Mouse (Mus musculus): ENCODE results near the gene Wscd2. TPM values are rescaled to one million over a fixed set of nuclear protein-coding genes. Genes with fewer than 3 reads are reported as not detected.

Wscd2 gene
- polyA plus RNA-seq, 1 experiment from 2014 or later = 4.5 TPM

DNA sequence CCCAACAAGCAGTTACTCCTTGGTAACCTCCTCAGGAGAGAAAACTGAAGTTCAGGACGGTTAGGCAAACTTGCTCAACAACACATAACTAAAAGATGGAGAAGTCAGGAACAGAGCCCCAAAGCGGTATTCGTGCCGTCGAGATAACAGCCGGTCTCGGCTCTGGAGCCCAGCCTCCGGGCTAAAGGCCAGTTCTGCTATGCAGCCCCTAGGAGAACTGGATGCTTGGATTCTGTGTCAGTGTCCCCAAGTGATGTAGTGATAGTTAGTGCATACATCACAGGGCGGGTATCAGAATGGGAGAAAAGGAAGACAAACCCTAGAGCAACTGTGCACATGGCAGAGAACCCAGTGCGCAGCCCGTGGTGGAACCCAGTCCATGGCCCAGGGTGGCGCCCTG, 147.9 kb downstream of the Wscd2 start:
- H3K27me3 ChIP-seq = no peaks in the 10 kb centered on the region
- no peak overlapping the region for H3K9ac ChIP-seq
- no peak for ATAC-seq (replicated peaks; ENCODE audit: low FRiP score)
- H3K4me2 ChIP-seq = no peak overlapping the region
- no peak overlapping the region for H3K4me3 ChIP-seq (replicated peaks)
- H3K4me1 ChIP-seq = peaks cover 57% of the 10 kb centered on the region
- H3K27ac ChIP-seq = no peak overlapping the region
- H3K36me3 ChIP-seq = no peaks in the 10 kb centered on the region
- WGBS = 66% methylated on average over 12 of the region's 12 CpGs
- no peaks in the 10 kb centered on the region for H3K9me3 ChIP-seq (replicated peaks)

DNA sequence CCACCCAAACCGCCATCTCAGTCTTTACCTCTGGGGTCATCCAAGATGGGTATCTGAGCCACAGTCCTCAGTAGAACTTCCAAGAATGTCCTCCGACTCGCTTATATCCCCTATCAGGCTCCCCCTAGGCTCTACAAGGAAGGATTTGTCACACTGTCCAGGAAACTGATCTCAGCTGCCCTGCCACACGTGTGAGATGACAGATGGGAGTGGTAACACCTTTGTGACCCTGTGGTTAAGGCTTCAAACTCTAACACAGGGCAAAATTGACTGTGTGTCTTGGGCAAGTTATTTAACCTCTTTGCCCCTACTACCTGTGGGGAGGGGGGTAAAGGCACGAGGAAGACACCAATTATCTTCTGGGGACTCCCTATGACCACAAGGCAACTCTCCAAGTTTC, 149.0 kb downstream of the Wscd2 start:
- H3K27me3 ChIP-seq = no peaks in the 10 kb centered on the region
- no peak overlapping the region for H3K4me2 ChIP-seq
- 47% methylated on average over 5 of the region's 5 CpGs for WGBS
- no peak overlapping the region for H3K9ac ChIP-seq
- no peaks in the 10 kb centered on the region for H3K9me3 ChIP-seq (replicated peaks)
- H3K4me3 ChIP-seq (replicated peaks) = no peak overlapping the region
- peaks cover 50% of the 10 kb centered on the region for H3K4me1 ChIP-seq
- H3K27ac ChIP-seq = no peak overlapping the region
- no peaks in the 10 kb centered on the region for H3K36me3 ChIP-seq
- no peak for ATAC-seq (replicated peaks; ENCODE audit: low FRiP score)

Other genes starting within 250 kb of the Wscd2 start
- gene Sgsm1, start 179.5 kb upstream of the Wscd2 start, polyA plus RNA-seq (2015; fragmentation: Nextera tagmentation; extraction: Ambion mirVana) = 6.3 and 6.4 TPM in 2 replicates
- not detected in 2 replicates for gene Aym1, start 133.0 kb upstream of the Wscd2 start, polyA plus RNA-seq (2015; fragmentation: Nextera tagmentation; extraction: Ambion mirVana)
- 5.0 and 6.0 TPM in 2 replicates for gene Cmklr1, start 160.1 kb downstream of the Wscd2 start, polyA plus RNA-seq (2015; fragmentation: Nextera tagmentation; extraction: Ambion mirVana)
- gene 1700069L16Rik, start 234.4 kb downstream of the Wscd2 start, polyA plus RNA-seq (2015; fragmentation: Nextera tagmentation; extraction: Ambion mirVana) = not detected in 2 replicates
- 4.8 and 6.1 TPM in 2 replicates for gene Ficd, start 245.5 kb downstream of the Wscd2 start, polyA plus RNA-seq (2015; fragmentation: Nextera tagmentation; extraction: Ambion mirVana)